15 mouse cellular contexts compared by ENCODE assay signal in genomic region chr14:23531735-23532525, GRCm38 (mm10).
DNase-seq lines count a peak whose midpoint lies in the region; ATAC-seq and TF ChIP-seq lines count a peak whose summit lies in the region.
"Had no signal": no experiment of that assay in that cellular context is flagged by ENCODE, and none has a peak within 500 bp of the region (broad histone marks: within the 10 kb centered on the region; RNA-seq: fewer than 3 reads in every experiment).

No protein-coding gene starts in this region.

- H3K4me3 ChIP-seq in heart, adult 2 months: no peak overlapping the region
- H3K4me3 ChIP-seq: erythroblast, embryonic 14.5 days; neural tube, embryonic 15.5 days had no signal

- no peaks in the 10 kb centered on the region for H3K27me3 ChIP-seq in heart, adult 2 months (ENCODE audit: control insufficient read depth, insufficient read depth, low read length)
- H3K27me3 ChIP-seq: CH12.LX; neural tube, embryonic 15.5 days had no signal

- no peaks in the 10 kb centered on the region for H3K4me1 ChIP-seq in heart, adult 2 months (ENCODE audit: control insufficient read depth, insufficient read depth, low read length)
- H3K4me1 ChIP-seq: neural tube, embryonic 15.5 days had no signal

- intact Hi-C loops in left cerebral cortex, postnatal 4 days (cut with DNase I): loop anchor here (5.0 kb wide), 1 partner anchor 485 kb away; no protein-coding TSS in a partner anchor
- intact Hi-C loops in heart, adult 2 months (cut with DNase I): no loop called here

- H3K79me2 ChIP-seq in heart, adult 2 months (replicated peaks; ENCODE audit: control insufficient read depth, insufficient read depth, low read length): no peaks in the 10 kb centered on the region

- 54% methylated on average over 8 of the region's 8 CpGs for WGBS in heart, adult 2 months

- H3K36me3 ChIP-seq in heart, adult 2 months (ENCODE audit: control insufficient read depth, insufficient read depth, low read length): no peaks in the 10 kb centered on the region
- H3K36me3 ChIP-seq: neural tube, embryonic 15.5 days had no signal

- no peak for TF ChIP-seq CTCF in heart, adult 2 months (IDR thresholded peaks at IDR 0.05)

- TF ChIP-seq POLR2A in heart, adult 2 months (IDR thresholded peaks at IDR 0.05; ENCODE audit: insufficient read depth, low read depth, low read length): no peak

- no peak for DNase-seq in frontal cortex, postnatal 14 days (ENCODE audit: low spot score in 2 of 2)
- DNase-seq in left cerebral cortex, adult 11 months (ENCODE audit: low spot score): peak; percentile 51
- DNase-seq in left cerebral cortex, postnatal 4 days: no peak
- DNase-seq in right cerebral cortex, postnatal 25 days: peak; percentile 23
- DNase-seq in right cerebral cortex, postnatal 14 days: no peak
- DNase-seq in heart, adult 2 months: no peak
- DNase-seq: adrenal gland, postnatal 25 days; cerebellum, adult 9-11 months; embryo, embryonic 11 days; forebrain, postnatal 0 days had no signal

- TF ChIP-seq EP300 in heart, adult 2 months (IDR thresholded peaks at IDR 0.05; ENCODE audit: insufficient read depth, low read depth, low read length): no peak

- ATAC-seq in frontal cortex, adult (ENCODE audit: low TSS enrichment): peak; percentile 79
- ATAC-seq in megakaryocyte, adult 5-6 weeks (ENCODE audit: poor library complexity, severe bottlenecking): no peak
- ATAC-seq: forebrain, postnatal 0 days had no signal

- H3K9ac ChIP-seq in heart, adult 2 months (ENCODE audit: low read depth, low read length): no peak overlapping the region
- H3K9ac ChIP-seq: forebrain, postnatal 0 days; neural tube, embryonic 15.5 days had no signal

- no peak overlapping the region for H3K27ac ChIP-seq in heart, adult 2 months
- H3K27ac ChIP-seq: neural tube, embryonic 15.5 days had no signal

Comparison
In these comparisons a context has a peak if more than half of its experiments do, and no peak if none do; other contexts are left out.
1. DNase-seq: peak in left cerebral cortex, adult 11 months (single experiment) and right cerebral cortex, postnatal 25 days (single experiment); none in frontal cortex, postnatal 14 days (0 of 2), left cerebral cortex, postnatal 4 days (single experiment), right cerebral cortex, postnatal 14 days (single experiment) and heart, adult 2 months (0 of 2).